Mouse (Mus musculus) leukemia stem cell, adult 10-12 weeks (primary cell): ENCODE data around the gene Llcfc1. TPM values are rescaled to one million over a fixed set of nuclear protein-coding genes. Genes with fewer than 3 reads are reported as not detected.

Experiments
- polyA plus RNA-seq: library from polyadenylated mRNA; stranded (reverse); fragments of >175 nt; gene quantifications from 2 replicates; pipeline ENCODE4 v1.2.3, GENCODE M21; 2012; ENCODE audit warnings: low replicate concordance

The Llcfc1 gene
- not detected in 2 replicates for polyA plus RNA-seq

DNA sequence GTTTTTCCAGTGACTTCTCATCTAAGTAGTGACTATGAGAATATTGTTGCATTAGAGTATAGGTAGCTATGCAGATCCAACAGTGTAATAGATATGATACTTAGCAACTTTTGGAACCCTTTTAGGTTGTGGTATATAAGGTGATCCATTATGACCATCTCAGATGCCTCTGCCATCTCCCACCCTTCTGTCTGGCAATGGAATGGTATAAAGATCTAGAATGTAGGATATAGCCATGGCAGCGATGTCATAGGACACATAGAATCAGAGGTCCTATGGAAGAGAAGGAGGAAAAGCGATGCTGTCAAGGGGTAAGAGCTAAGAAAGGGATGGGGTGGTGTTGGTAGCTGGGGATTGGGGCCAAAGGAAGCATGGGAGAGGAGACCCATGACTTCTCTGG, at the start of gene Llcfc1:
TSS of gene Llcfc1 (plus strand) at position 301 of the 400 bp plus-strand sequence.

DNA sequence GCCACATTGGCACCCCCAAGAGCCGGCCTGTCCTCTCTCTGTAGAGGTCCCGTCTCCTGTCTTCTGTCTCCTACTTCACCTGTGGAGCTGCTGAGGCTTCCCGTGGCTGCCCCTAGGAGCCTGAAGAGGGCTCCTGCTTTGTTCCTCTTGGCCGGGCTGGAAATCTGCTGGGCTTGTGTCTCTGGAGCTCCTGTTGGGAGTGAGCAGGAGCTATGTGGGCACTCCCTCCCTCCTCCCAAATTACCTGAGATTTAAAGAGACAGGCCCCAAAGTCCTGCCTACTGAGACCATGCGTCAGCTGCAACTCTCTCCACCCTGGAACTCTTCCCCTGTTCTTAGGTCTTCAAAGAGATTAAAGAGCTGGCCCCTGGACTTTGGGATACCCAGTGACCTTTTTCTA, 48.1 kb upstream of the Llcfc1 start, which contains the start of gene Trpv6:
TSS of gene Trpv6 (minus strand) at position 228 of the 400 bp plus-strand sequence.

DNA sequence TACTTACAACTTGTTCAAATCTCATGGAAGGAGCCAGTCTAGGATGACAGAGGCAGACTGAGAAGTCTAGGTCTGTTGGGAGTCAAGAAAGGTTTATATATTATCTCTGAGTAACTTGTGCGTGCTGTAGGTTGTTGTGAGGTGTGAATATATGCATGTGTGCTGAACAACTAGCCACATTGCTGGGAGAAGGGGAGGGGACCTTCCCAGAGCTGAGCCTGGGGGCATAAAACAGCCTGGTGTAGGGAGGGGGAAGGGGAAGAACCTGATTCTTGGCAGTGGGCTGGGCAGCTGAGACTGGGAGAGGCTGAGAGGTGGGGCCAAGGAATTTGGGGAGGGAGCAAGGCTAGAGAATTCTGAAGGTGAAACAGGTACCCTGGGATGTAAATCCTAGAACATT, 3.6 kb upstream of the Llcfc1 start, which contains the start of gene Trpv5:
TSS of gene Trpv5 (minus strand) at position 101 of the 400 bp plus-strand sequence.

DNA sequence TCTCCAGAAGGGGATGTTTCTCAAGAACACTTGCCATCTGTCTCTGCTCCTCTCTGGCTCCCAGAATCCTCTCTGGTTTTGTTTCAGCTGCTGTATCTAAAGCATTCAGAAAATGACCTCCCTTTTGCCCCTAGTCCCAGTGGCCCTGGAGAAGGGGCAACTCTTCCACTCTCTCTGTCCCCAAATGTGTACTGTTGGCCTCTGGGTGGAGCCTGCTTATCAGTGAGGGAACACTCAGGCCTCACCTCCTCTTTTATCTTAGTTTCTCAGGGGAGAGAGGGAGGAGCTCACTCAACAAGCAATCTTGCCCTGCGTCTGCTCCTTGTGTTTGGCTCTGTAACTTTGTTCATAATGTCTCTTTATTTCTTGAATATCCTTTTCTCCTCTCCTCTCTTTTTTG, 19.9 kb downstream of the Llcfc1 start, which contains the start of gene Kel:
TSS of gene Kel (minus strand) at position 217 of the 400 bp plus-strand sequence.

Other genes starting within 250 kb of the Llcfc1 start
- not detected in 2 replicates for gene Gm10334, start 238.3 kb upstream of the Llcfc1 start, polyA plus RNA-seq
- not detected in 2 replicates for gene Prss1, start 225.5 kb upstream of the Llcfc1 start, polyA plus RNA-seq
- not detected in 2 replicates for gene Prss2, start 162.6 kb upstream of the Llcfc1 start, polyA plus RNA-seq
- 1.2 and 8.3 TPM in 2 replicates for gene Ephb6, start 78.9 kb upstream of the Llcfc1 start, polyA plus RNA-seq
- not detected in 2 replicates for gene Trpv6, start 48.0 kb upstream of the Llcfc1 start, polyA plus RNA-seq
- 0.05 TPM in 1 of 2 replicates, not detected in the other for gene Trpv5, start 3.7 kb upstream of the Llcfc1 start, polyA plus RNA-seq
- 19.2 and 25.4 TPM in 2 replicates for gene Kel, start 19.9 kb downstream of the Llcfc1 start, polyA plus RNA-seq
- gene Olfr459, start 90.7 kb downstream of the Llcfc1 start, polyA plus RNA-seq: not detected in 2 replicates
- gene Pip, start 163.1 kb downstream of the Llcfc1 start, polyA plus RNA-seq: not detected in 2 replicates
- not detected in 2 replicates for gene Sval2, start 168.6 kb downstream of the Llcfc1 start, polyA plus RNA-seq